Mouse (Mus musculus) testis, adult 2 months (tissue): ENCODE measurements around the gene Ctbp2.

ENCODE experiments used
- CTCF ChIP-seq: fragments of 200-500 bp; IDR thresholded peaks from 2 replicates; pipeline ENCODE4 v1.5.1; 2012; ENCODE audit warnings: low read depth, mild to moderate bottlenecking, inconsistent platforms, low read length, moderate library complexity; ENCODE audit not compliant: control insufficient read depth, insufficient read depth, insufficient replicate concordance
- POLR2A ChIP-seq: fragments of 200-500 bp; IDR thresholded peaks from 2 replicates; pipeline ENCODE4 v1.6.1; 2012; ENCODE audit warnings: low read depth, mild to moderate bottlenecking, inconsistent platforms, low read length, moderate library complexity; ENCODE audit not compliant: control insufficient read depth

GRCm38 (mm10) chr7:133040688-133041345 lies 83.3 kb downstream of the Ctbp2 start:
- TF ChIP-seq CTCF (no peak), POLR2A (no peak)
